Mouse (Mus musculus) thymus, adult 2 months (tissue): ENCODE data around the gene Ptgds.

Experiments
- CTCF ChIP-seq: fragments of 200-500 bp; IDR thresholded peaks from 2 replicates; pipeline ENCODE4 v1.5.1; 2012; ENCODE audit warnings: mild to moderate bottlenecking, control low read depth, low read length, moderate library complexity, borderline replicate concordance; ENCODE audit not compliant: control insufficient read depth, poor library complexity, insufficient read depth; ENCODE audit errors: extremely low read depth
- POLR2A ChIP-seq: fragments of 200-500 bp; IDR thresholded peaks from 2 replicates; pipeline ENCODE4 v1.6.1; 2012; ENCODE audit warnings: mild to moderate bottlenecking, low read length, control low read depth, moderate library complexity; ENCODE audit not compliant: control insufficient read depth, poor library complexity, insufficient read depth; ENCODE audit errors: extremely low read depth

- TF ChIP-seq POLR2A (no peak), CTCF (no peak)
These were observed 6.2 kb downstream of the Ptgds start for GRCm38 (mm10) chr2:25463630-25464029.
